Mouse (Mus musculus): ENCODE measurements at regions not wholly inside any gene's neighbourhood (a gene's known extent, or its start where the extent isn't known, plus 50 kb on each side); places are given as distances from the start of the nearest gene placed in this dataset.

GRCm38 (mm10) chr14:18394071-18394745 is 62.5 kb upstream of the Ube2e1 start:
- DNase-seq (ENCODE audit: low spot score) = no peak

GRCm38 (mm10) chr14:18391824-18392486 is 60.3 kb upstream of the Ube2e1 start:
- DNase-seq (ENCODE audit: low spot score) = no peak

- DNase-seq (ENCODE audit: low spot score) = no peak
Measured at GRCm38 (mm10) chr14:18389390-18389789, 57.7 kb upstream of the Ube2e1 start.

GRCm38 (mm10) chr14:18385953-18386668 is 54.5 kb upstream of the Ube2e1 start:
- no peak for DNase-seq (ENCODE audit: low spot score)

Measured in embryo, embryonic 10 days (tissue).